Mouse (Mus musculus) intestine, embryonic 16.5 days (tissue): Measurements from ENCODE around the gene Lgals7. TPM values are rescaled to one million over a fixed set of nuclear protein-coding genes. Genes with fewer than 3 reads are reported as not detected.

ENCODE experiments used
- polyA plus RNA-seq: library from polyadenylated mRNA; unstranded; fragments of >200 nt; fragmentation: Nextera tagmentation; extraction: Ambion mirVana; gene quantifications from 2 replicates; pipeline ENCODE4 v1.2.1, GENCODE M21; 2015

Lgals7 gene
- polyA plus RNA-seq, 1 experiment from 2014 or later: 0.97 TPM

Other genes with a start within 250 kb of the Lgals7 start
- gene Acp7, start 232.5 kb upstream of the Lgals7 start, polyA plus RNA-seq: not detected in 2 replicates
- gene Fbxo27, start 171.0 kb upstream of the Lgals7 start, polyA plus RNA-seq: 2.1 and 3.0 TPM in 2 replicates
- gene Fbxo17, start 147.0 kb upstream of the Lgals7 start, polyA plus RNA-seq: 5.1 and 6.1 TPM in 2 replicates
- 134 and 146 TPM in 2 replicates for gene Mrps12, start 122.0 kb upstream of the Lgals7 start, polyA plus RNA-seq
- gene Sars2, start 121.9 kb upstream of the Lgals7 start, polyA plus RNA-seq: 25.2 and 28.0 TPM in 2 replicates
- not detected in 2 replicates for gene Ccer2, start 107.7 kb upstream of the Lgals7 start, polyA plus RNA-seq
- gene Sirt2, start 97.1 kb upstream of the Lgals7 start, polyA plus RNA-seq: 71.9 and 77.6 TPM in 2 replicates
- gene Nfkbib, start 96.3 kb upstream of the Lgals7 start, polyA plus RNA-seq: 46.2 and 49.1 TPM in 2 replicates
- gene Rinl, start 74.9 kb upstream of the Lgals7 start, polyA plus RNA-seq: 5.2 and 5.9 TPM in 2 replicates
- 142 and 146 TPM in 2 replicates for gene Hnrnpl, start 55.3 kb upstream of the Lgals7 start, polyA plus RNA-seq
- 347 and 378 TPM in 2 replicates for gene Ech1, start 38.6 kb upstream of the Lgals7 start, polyA plus RNA-seq
- 2,407 and 2,590 TPM in 2 replicates for gene Lgals4, start 30.0 kb upstream of the Lgals7 start, polyA plus RNA-seq
- gene Capn12, start 17.6 kb downstream of the Lgals7 start, polyA plus RNA-seq: 0.29 and 0.39 TPM in 2 replicates
- 402 and 447 TPM in 2 replicates for gene Actn4, start 98.5 kb downstream of the Lgals7 start, polyA plus RNA-seq
- gene Eif3k, start 118.0 kb downstream of the Lgals7 start, polyA plus RNA-seq: 355 and 362 TPM in 2 replicates
- 6.9 and 7.3 TPM in 2 replicates for gene Map4k1, start 118.2 kb downstream of the Lgals7 start, polyA plus RNA-seq